Mouse (Mus musculus) liver, adult 2 months (tissue): ENCODE data around the gene Dcdc2b. TPM values are rescaled to one million over a fixed set of nuclear protein-coding genes. Genes with fewer than 3 reads are reported as not detected.

ENCODE experiments used
- DNase-seq: peaks from one replicate; pipeline ENCODE4 v3.0.0-alpha.2; 2011; ENCODE audit warnings: low read depth, low spot score; ENCODE audit errors: extremely low read depth
- H3K27ac ChIP-seq: fragments of 200-500 bp; replicated peaks from 2 replicates; pipeline ENCODE4 v1.5.1; 2012; ENCODE audit warnings: low read depth, mild to moderate bottlenecking, control low read depth, inconsistent platforms, low read length; ENCODE audit not compliant: insufficient read depth
- H3K27me3 ChIP-seq: fragments of 200-500 bp; 2 replicates; pipeline ENCODE4 v1.6.1; 2012; ENCODE audit warnings: mild to moderate bottlenecking, moderate library complexity, low read length, inconsistent platforms; ENCODE audit not compliant: control insufficient read depth, insufficient read depth
- H3K36me3 ChIP-seq: fragments of 200-500 bp; 2 replicates; pipeline ENCODE4 v1.6.1; 2012; ENCODE audit warnings: low read length, inconsistent platforms; ENCODE audit not compliant: control insufficient read depth, insufficient read depth
- H3K4me1 ChIP-seq: fragments of 200-500 bp; 2 replicates; pipeline ENCODE4 v1.6.1; 2011; ENCODE audit warnings: low read length; ENCODE audit not compliant: control insufficient read depth, insufficient read depth
- H3K4me3 ChIP-seq: fragments of 200-500 bp; 2 replicates; pipeline ENCODE4 v1.5.1; 2011; ENCODE audit warnings: low read depth, mild to moderate bottlenecking, control low read depth, low read length, moderate library complexity; ENCODE audit not compliant: insufficient read depth
- H3K79me2 ChIP-seq: fragments of 200-500 bp; 2 replicates; pipeline ENCODE4 v1.6.1; 2012; ENCODE audit warnings: inconsistent platforms, mild to moderate bottlenecking, low read length, moderate library complexity; ENCODE audit not compliant: control insufficient read depth, insufficient read depth
- H3K9ac ChIP-seq: fragments of 200-500 bp; 2 replicates; pipeline ENCODE4 v1.6.1; 2012; ENCODE audit warnings: low read depth, mild to moderate bottlenecking, control low read depth, inconsistent platforms, low read length
- CTCF ChIP-seq: fragments of 200-500 bp; IDR thresholded peaks from 2 replicates; pipeline ENCODE4 v1.5.1; 2011; ENCODE audit warnings: low read depth, low read length, control low read depth
- POLR2A ChIP-seq: fragments of 200-500 bp; IDR thresholded peaks from 2 replicates; pipeline ENCODE4 v1.6.1; 2011; ENCODE audit warnings: low read length, control low read depth; ENCODE audit not compliant: insufficient read depth; ENCODE audit errors: extremely low read depth
- WGBS: fragments of 180-500 bp; shearing (Covaris S2); methylation state at CpG from one replicate; pipeline ENCODE4 v1.1.7; 2018; 5-methylcytosine and 5-hydroxymethylcytosine counted together
- polyA plus RNA-seq: library from polyadenylated mRNA; depleted of rRNA; stranded (reverse); fragments of >200 nt; gene quantifications from 2 replicates; pipeline ENCODE4 v1.2.3, GENCODE M21; 2012; rRNA removed
- total RNA-seq: library from RNA; depleted of rRNA; stranded (reverse); fragments of >200 nt; gene quantifications from 2 replicates; pipeline ENCODE4 v1.2.3, GENCODE M21; 2014; rRNA removed

The Dcdc2b gene
- total RNA-seq: 0.54 and 1.6 TPM in 2 replicates
- polyA plus RNA-seq: 1.3 and 1.4 TPM in 2 replicates

DNA sequence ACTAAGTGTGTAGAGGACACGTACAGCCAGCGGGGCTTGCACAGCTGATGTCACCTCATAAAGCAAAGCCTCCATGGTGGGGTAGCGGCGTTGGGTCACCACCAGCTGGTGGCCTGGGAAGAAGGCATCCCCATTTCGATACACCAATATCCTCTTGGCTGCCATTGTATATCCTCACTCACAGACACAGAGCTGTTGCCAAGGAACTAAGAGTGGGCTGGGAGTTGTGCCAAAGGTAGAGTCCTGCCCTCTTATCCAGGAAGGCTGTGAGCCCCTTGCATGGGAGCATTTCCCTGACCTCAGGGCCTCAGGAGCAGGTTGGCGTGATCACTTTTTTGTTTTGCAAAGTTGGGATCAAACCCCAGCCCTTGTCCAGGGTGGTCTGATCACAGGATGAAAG is at the start of gene Dcdc2b:
Gene Dcdc2b, minus strand, starts transcription at position 165 of the 400 bp plus-strand sequence.
- TF ChIP-seq POLR2A (no peak), CTCF (no peak)
- Histone ChIP-seq H3K36me3 (no peaks in the 10 kb centered on the region), H3K27me3 (no peaks in the 10 kb centered on the region), H3K4me1 (0 out of 2 replicates have a peak, but pooled peaks cover 4% of the 10 kb centered on the region), H3K4me3 (no peak within 1 kb of the TSS), H3K79me2 (no peaks in the 10 kb centered on the region), H3K9ac (no peak within 1 kb of the TSS), H3K27ac (no peak within 1 kb of the TSS)
- DNase-seq: no peak
- WGBS: 85% methylated on average over 6 of the region's 6 CpGs

DNA sequence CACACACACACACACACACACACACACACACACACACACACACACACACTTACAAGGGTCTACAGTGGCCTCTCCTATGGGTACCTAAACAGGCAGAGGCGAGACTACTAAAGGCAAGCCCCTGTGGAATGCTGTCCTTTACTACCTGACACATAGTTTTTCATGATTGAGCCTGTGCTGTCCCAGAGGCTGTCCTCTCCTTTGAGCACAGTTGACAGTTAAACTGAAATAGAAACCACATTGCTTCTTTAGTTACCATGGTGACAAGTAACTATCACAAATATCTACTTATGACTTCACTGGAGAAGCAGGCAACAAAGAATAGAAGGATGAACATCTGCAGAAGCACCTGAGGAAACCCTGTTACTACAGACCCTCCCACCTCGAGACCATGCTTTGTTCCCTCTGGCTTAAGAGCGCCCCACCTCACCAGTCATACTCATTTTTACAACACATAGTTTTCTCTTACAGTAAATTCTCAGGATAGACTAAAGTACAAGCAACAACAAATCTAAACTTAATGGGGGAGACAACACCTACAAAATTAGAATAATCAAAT is 48.3 kb upstream of the Dcdc2b start:
- Histone ChIP-seq H3K9ac (no peak overlapping the region), H3K36me3 (peaks cover 46% of the 10 kb centered on the region), H3K27me3 (no peaks in the 10 kb centered on the region), H3K4me1 (no peaks in the 10 kb centered on the region; the same call in 1 of the 2 replicates), H3K79me2 (peaks cover 8% of the 10 kb centered on the region; the same call in 1 of the 2 replicates), H3K4me3 (no peak overlapping the region), H3K27ac (no peak overlapping the region)
- TF ChIP-seq POLR2A (no peak), CTCF (no peak)
- 92% methylated on average over 3 of the region's 3 CpGs for WGBS
- no peak for DNase-seq

DNA sequence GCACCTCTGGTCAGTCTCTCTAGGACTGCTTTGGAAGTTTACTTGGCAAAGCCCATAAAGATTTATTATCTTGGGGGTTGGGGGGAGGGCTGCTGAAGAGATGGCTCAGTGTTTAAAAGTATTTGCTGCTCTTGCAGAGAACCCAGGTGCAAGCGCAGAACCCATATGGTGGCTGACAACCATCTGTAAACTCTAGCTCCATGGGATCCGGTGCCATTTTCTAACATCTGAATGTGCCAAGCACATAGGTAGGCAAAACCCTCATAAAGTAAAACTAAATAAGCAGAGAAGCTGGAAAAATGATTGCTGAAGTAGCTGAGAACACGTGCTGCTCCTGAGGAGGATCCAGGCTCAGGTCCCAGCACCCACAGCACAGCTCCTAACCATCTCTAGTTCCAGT is 47.5 kb upstream of the Dcdc2b start:
- Histone ChIP-seq H3K9ac (no peak overlapping the region), H3K27ac (no peak overlapping the region), H3K4me3 (no peak overlapping the region), H3K36me3 (peaks cover 50% of the 10 kb centered on the region), H3K27me3 (no peaks in the 10 kb centered on the region), H3K79me2 (peaks cover 5% of the 10 kb centered on the region; the same call in 1 of the 2 replicates), H3K4me1 (no peaks in the 10 kb centered on the region; the same call in 1 of the 2 replicates)
- no peak for TF ChIP-seq CTCF
- no peak for TF ChIP-seq POLR2A
- DNase-seq: no peak
- WGBS: 92% methylated on average over 3 of the region's 3 CpGs

DNA sequence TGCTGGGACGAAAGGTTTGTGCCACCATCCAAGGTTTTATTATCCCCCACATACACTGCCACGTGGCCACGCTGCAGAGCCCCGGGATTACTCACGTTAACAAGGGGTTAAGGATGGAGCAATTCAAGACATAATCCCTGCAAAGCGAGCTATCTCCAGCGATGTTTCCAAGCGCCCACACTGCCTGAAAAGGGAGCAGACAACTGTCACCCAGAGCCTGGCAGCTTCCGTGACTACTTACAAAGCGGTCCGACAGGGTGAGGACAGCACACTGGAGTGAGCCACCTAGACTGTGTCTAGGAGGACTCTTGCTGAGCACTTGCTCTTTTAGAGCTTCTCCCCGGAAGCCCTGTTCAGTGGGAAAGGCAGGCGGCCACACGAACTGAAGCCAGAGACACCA is 40.7 kb upstream of the Dcdc2b start:
- peaks cover 80% of the 10 kb centered on the region for H3K36me3 ChIP-seq
- WGBS: 92% methylated on average over 14 of the region's 14 CpGs

DNA sequence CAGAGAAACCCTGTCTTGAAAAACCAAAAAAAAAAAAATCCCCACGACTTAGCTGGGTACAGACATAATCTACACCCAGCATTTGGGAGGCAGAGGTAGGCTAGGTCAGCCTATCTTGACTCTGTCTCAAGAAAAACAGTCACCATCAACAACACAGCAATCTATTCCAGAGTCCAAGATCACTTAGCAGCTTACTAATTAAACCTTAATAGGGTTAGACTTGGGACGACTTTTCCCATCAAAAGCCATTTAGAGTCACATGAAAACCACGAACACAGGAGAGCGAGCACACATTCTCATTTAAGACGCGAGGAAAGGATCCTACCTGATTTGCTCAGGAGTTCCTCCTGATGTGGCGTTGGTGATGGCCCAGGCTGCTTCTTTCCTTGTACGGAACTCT is 36.3 kb upstream of the Dcdc2b start:
- Histone ChIP-seq H3K27ac (no peak overlapping the region), H3K4me1 (no peaks in the 10 kb centered on the region), H3K9ac (no peak overlapping the region), H3K36me3 (peaks cover 65% of the 10 kb centered on the region), H3K4me3 (no peak overlapping the region), H3K79me2 (no peaks in the 10 kb centered on the region), H3K27me3 (no peaks in the 10 kb centered on the region)
- no peak for DNase-seq
- WGBS: 97% methylated on average over 8 of the region's 8 CpGs
- no peak for TF ChIP-seq CTCF
- no peak for TF ChIP-seq POLR2A

More for the DNA sequence above, 40.7 kb upstream of the Dcdc2b start:
- Histone ChIP-seq H3K79me2 (no peaks in the 10 kb centered on the region), H3K9ac (no peak overlapping the region), H3K27me3 (no peaks in the 10 kb centered on the region), H3K4me3 (no peak overlapping the region), H3K27ac (no peak overlapping the region), H3K4me1 (no peaks in the 10 kb centered on the region; the same call in 1 of the 2 replicates)
- TF ChIP-seq POLR2A: no peak
- no peak for TF ChIP-seq CTCF
- no peak for DNase-seq

DNA sequence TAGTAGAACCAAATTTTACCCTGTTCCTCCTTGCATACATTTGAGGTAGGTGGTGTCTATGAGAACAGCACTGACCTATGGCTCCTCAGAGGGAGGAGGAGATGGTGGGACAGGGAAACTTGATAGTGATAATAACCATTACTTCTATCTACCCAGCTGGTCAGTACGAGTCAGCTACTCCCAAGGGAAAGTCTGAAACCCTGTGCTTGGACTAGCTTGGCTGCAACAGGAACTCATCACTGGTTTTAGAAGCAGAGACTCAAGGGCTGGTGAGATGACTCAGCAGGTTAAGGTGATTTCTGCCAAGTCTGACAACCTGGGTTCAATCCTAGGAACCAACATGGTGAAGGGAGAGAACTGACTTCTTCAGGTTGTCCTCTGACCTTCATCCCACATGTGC is 34.6 kb upstream of the Dcdc2b start:
- WGBS: 71% methylated on average over 1 of the region's 1 CpGs
- peaks cover 51% of the 10 kb centered on the region for H3K36me3 ChIP-seq
- no peak overlapping the region for H3K9ac ChIP-seq
- no peak overlapping the region for H3K4me3 ChIP-seq
- H3K79me2 ChIP-seq: no peaks in the 10 kb centered on the region
- no peak overlapping the region for H3K27ac ChIP-seq
- H3K4me1 ChIP-seq: no peaks in the 10 kb centered on the region
- TF ChIP-seq CTCF (no peak), POLR2A (no peak)
- H3K27me3 ChIP-seq: no peaks in the 10 kb centered on the region
- DNase-seq: no peak
